Mouse (Mus musculus): Measurements from ENCODE around the gene Mtrf1l. TPM values are rescaled to one million over a fixed set of nuclear protein-coding genes. Genes with fewer than 3 reads are reported as not detected.
A peak's percentile ranks its signal among the peaks of the same experiment; 100 is the strongest.

The Mtrf1l gene
- polyA plus RNA-seq, 1 experiment from 2014 or later, result 12.0 TPM

- Histone ChIP-seq H3K9me3 (ENCODE audit: control insufficient read depth, low read length) (no peaks in the 10 kb centered on the region), H3K4me3 (replicated peaks; ENCODE audit: low read length) (no peak overlapping the region), H3K9ac (replicated peaks; ENCODE audit: low read depth, low read length) (no peak overlapping the region), H3K27ac (ENCODE audit: low read length) (no peak overlapping the region), H3K4me1 (replicated peaks; ENCODE audit: control insufficient read depth, insufficient read depth, low read length) (no peaks in the 10 kb centered on the region), H3K27me3 (replicated peaks; ENCODE audit: control insufficient read depth, insufficient read depth, low read length) (no peaks in the 10 kb centered on the region), H3K4me2 (ENCODE audit: low read length) (no peak overlapping the region), H3K36me3 (ENCODE audit: control insufficient read depth, insufficient read depth) (no peaks in the 10 kb centered on the region)
- 21% methylated on average over 12 of the region's 12 CpGs for WGBS
- ATAC-seq, result peak; percentile 26; the same call in 1 of the 2 replicates
Measured at GRCm38 (mm10) chr10:5790657-5791056, 33.1 kb downstream of the Mtrf1l start.

DNA sequence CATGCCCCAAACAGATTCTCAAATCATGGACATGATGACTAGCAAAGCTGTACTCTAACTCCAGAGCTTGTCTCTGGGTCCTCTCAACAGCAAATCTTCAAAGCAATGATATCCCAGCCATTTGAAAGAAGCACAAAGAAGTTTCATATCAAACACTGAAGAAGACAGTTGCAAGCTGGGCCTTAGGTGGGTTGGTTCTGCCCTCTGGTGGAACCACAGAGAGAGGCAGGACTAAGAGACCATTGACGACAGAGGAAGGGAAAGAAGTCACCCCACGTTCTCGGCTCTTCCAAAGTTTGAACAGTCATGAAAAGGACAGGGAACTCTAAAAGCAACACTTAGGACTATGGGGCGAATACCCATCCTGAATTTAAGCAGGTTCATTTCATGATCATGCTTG is 36.8 kb downstream of the Mtrf1l start:
- no peaks in the 10 kb centered on the region for H3K4me1 ChIP-seq (replicated peaks; ENCODE audit: control insufficient read depth, insufficient read depth, low read length)
- H3K9me3 ChIP-seq (ENCODE audit: control insufficient read depth, low read length), result no peaks in the 10 kb centered on the region
- H3K27me3 ChIP-seq (replicated peaks; ENCODE audit: control insufficient read depth, insufficient read depth, low read length), result no peaks in the 10 kb centered on the region
- H3K4me3 ChIP-seq (replicated peaks; ENCODE audit: low read length), result no peak overlapping the region
- H3K4me2 ChIP-seq (ENCODE audit: low read length), result no peak overlapping the region
- no peak for ATAC-seq
- H3K36me3 ChIP-seq (ENCODE audit: control insufficient read depth, insufficient read depth), result no peaks in the 10 kb centered on the region
- WGBS, result 21% methylated on average over 4 of the region's 4 CpGs
- no peak overlapping the region for H3K27ac ChIP-seq (ENCODE audit: low read length)
- no peak overlapping the region for H3K9ac ChIP-seq (replicated peaks; ENCODE audit: low read depth, low read length)

Other genes starting within 250 kb of the Mtrf1l start
- gene Myct1, start 230.1 kb downstream of the Mtrf1l start, polyA plus RNA-seq (2015; fragmentation: Nextera tagmentation; extraction: Ambion mirVana), result 0.61 and 1.3 TPM in 2 replicates
- gene Vip, start 184.7 kb downstream of the Mtrf1l start, polyA plus RNA-seq (2015; fragmentation: Nextera tagmentation; extraction: Ambion mirVana), result not detected in 2 replicates
- gene Fbxo5, start 18.3 kb downstream of the Mtrf1l start, polyA plus RNA-seq (2015; fragmentation: Nextera tagmentation; extraction: Ambion mirVana), result 32.7 and 34.5 TPM in 2 replicates
- gene Rgs17, start 98.5 kb upstream of the Mtrf1l start, polyA plus RNA-seq (2015; fragmentation: Nextera tagmentation; extraction: Ambion mirVana), result 14.0 and 19.5 TPM in 2 replicates